In the genomic region with DNA sequence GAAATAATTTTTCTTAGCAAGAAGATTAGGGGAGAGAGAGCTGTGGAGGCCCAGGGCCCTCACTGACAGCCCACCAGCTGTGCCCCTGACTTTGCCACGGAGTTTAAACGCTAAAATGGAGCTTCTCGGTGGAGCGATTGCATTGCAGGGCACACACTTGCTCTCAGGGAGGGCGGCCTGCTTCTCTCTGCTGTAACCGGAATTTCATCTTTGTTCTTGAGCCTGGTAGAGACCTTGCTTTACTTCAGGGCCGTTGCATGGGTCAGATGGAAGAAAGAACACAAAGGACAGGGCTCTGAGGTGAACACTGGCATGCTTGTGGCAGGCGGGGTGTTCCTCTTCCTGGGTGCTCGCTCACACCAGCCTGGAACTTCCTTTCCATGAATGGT, we compare ENCODE assay signal across 10 mouse cellular contexts.
A peak's percentile ranks its signal among the peaks of the same experiment; 100 is the strongest.
DNase-seq lines count a peak whose midpoint lies in the region; ATAC-seq and TF ChIP-seq lines count a peak whose summit lies in the region.
"Had no signal": no experiment of that assay in that cellular context is flagged by ENCODE, and none has a peak within 500 bp of the region (broad histone marks: within the 10 kb centered on the region; RNA-seq: fewer than 3 reads in every experiment).

No protein-coding gene starts in this region.

- TF ChIP-seq POLR2A in kidney, adult 2 months (IDR thresholded peaks at IDR 0.05; ENCODE audit: low read depth, low read length), result no peak
- no peak for TF ChIP-seq POLR2A in cerebellum, adult 2 months (IDR thresholded peaks at IDR 0.05; ENCODE audit: borderline replicate concordance, insufficient read depth, low read length)

- peaks cover 33% of the 10 kb centered on the region for H3K4me1 ChIP-seq in kidney, adult 2 months (ENCODE audit: control insufficient read depth, insufficient read depth, low read length)
- peaks cover 55% of the 10 kb centered on the region for H3K4me1 ChIP-seq in embryonic facial prominence, embryonic 14.5 days (ENCODE audit: control insufficient read depth, insufficient read depth, low read length)
- H3K4me1 ChIP-seq in hindbrain, postnatal 0 days (ENCODE audit: insufficient read depth, low read length), result peaks cover 4% of the 10 kb centered on the region; the same call in 1 of the 2 replicates
- H3K4me1 ChIP-seq in cerebellum, adult 2 months (ENCODE audit: control insufficient read depth, insufficient read depth, low read length), result peaks cover 7% of the 10 kb centered on the region

- ATAC-seq in embryonic facial prominence, embryonic 14.5 days (ENCODE audit: low read depth), result peak; percentile 16; the same call in 1 of the 2 replicates
- no peak for ATAC-seq in hindbrain, postnatal 0 days

- H3K36me3 ChIP-seq in kidney, adult 2 months (ENCODE audit: control insufficient read depth, insufficient read depth, low read length), result no peaks in the 10 kb centered on the region
- H3K36me3 ChIP-seq in embryonic facial prominence, embryonic 14.5 days (ENCODE audit: control insufficient read depth, insufficient read depth, low read length), result 0 out of 2 replicates have a peak, but pooled peaks cover 4% of the 10 kb centered on the region
- no peaks in the 10 kb centered on the region for H3K36me3 ChIP-seq in hindbrain, postnatal 0 days (ENCODE audit: insufficient read depth, low read length)

- H3K27ac ChIP-seq in kidney, adult 2 months (ENCODE audit: insufficient read depth, low read depth, low read length), result peak overlapping the region; percentile 91
- peak overlapping the region; percentile 89 for H3K27ac ChIP-seq in embryonic facial prominence, embryonic 14.5 days (replicated peaks; ENCODE audit: low read depth, low read length)
- peak overlapping the region; percentile 70 for H3K27ac ChIP-seq in hindbrain, postnatal 0 days
- no peak overlapping the region for H3K27ac ChIP-seq in cerebellum, adult 2 months (ENCODE audit: insufficient read depth, low read length)
- H3K27ac ChIP-seq: liver, embryonic 14.5 days had no signal

- peak overlapping the region; percentile 48; the same call in 1 of the 2 replicates for H3K9ac ChIP-seq in embryonic facial prominence, embryonic 14.5 days (ENCODE audit: low read depth, low read length)
- no peak overlapping the region for H3K9ac ChIP-seq in hindbrain, postnatal 0 days (replicated peaks; ENCODE audit: low read length)
- H3K9ac ChIP-seq: liver, embryonic 14.5 days had no signal

- WGBS in kidney, adult 2 months, result 22% methylated on average over 9 of the region's 9 CpGs
- 18% methylated on average over 9 of the region's 9 CpGs for WGBS in embryonic facial prominence, embryonic 14.5 days
- 23% methylated on average over 9 of the region's 9 CpGs for WGBS in hindbrain, postnatal 0 days
- WGBS in cerebellum, adult 2 months, result 79% methylated on average over 9 of the region's 9 CpGs

- peak; percentile 42 for DNase-seq in kidney, adult 2 months
- no peak for DNase-seq in kidney, postnatal 14 days
- peak; percentile 57 for DNase-seq in embryonic facial prominence, embryonic 14.5 days (ENCODE audit: low spot score)
- DNase-seq in hindbrain, postnatal 0 days (ENCODE audit: low spot score), result no peak
- DNase-seq in neural tube, embryonic 10.5 days (ENCODE audit: extremely low spot score, low spot score), result peak; percentile 54
- DNase-seq in cerebellum, adult 2 months, result no peak
- DNase-seq in c-Kit-positive CD71-positive TER-119-positive erythroid progenitor cells, embryonic 14.5 days (ENCODE audit: low spot score), result no peak
- DNase-seq in cerebellum, adult 11 months, result no peak
- DNase-seq: right cerebral cortex, postnatal 25 days had no signal

- H3K27me3 ChIP-seq in kidney, adult 2 months (replicated peaks; ENCODE audit: control insufficient read depth, insufficient read depth, low read length), result no peaks in the 10 kb centered on the region
- no peaks in the 10 kb centered on the region for H3K27me3 ChIP-seq in embryonic facial prominence, embryonic 14.5 days (replicated peaks; ENCODE audit: control insufficient read depth, insufficient read depth, low read length)
- no peaks in the 10 kb centered on the region for H3K27me3 ChIP-seq in hindbrain, postnatal 0 days (ENCODE audit: insufficient read depth, low read length)
- no peaks in the 10 kb centered on the region for H3K27me3 ChIP-seq in cerebellum, adult 2 months (ENCODE audit: control insufficient read depth, insufficient read depth, low read length)

- peak overlapping the region; percentile 28; the same call in 1 of the 2 replicates for H3K4me2 ChIP-seq in embryonic facial prominence, embryonic 14.5 days (ENCODE audit: low read depth, low read length)
- no peak overlapping the region for H3K4me2 ChIP-seq in hindbrain, postnatal 0 days (ENCODE audit: low read depth, low read length)

- no peaks in the 10 kb centered on the region for H3K9me3 ChIP-seq in embryonic facial prominence, embryonic 14.5 days (ENCODE audit: control insufficient read depth, low read length)
- H3K9me3 ChIP-seq in hindbrain, postnatal 0 days (ENCODE audit: low read length), result no peaks in the 10 kb centered on the region

- TF ChIP-seq CTCF in kidney, adult 2 months (conservative IDR thresholded peaks at IDR 0.05; ENCODE audit: insufficient read depth, insufficient read length, low read depth, low read length), result no peak
- no peak for TF ChIP-seq CTCF in hindbrain, postnatal 0 days (IDR thresholded peaks at IDR 0.05; ENCODE audit: low read depth)
- TF ChIP-seq CTCF in cerebellum, adult 2 months (IDR thresholded peaks at IDR 0.05; ENCODE audit: borderline replicate concordance, insufficient read depth, low read depth, low read length), result no peak

- H3K4me3 ChIP-seq in kidney, adult 2 months (ENCODE audit: insufficient read depth, low read depth, low read length), result no peak overlapping the region
- H3K4me3 ChIP-seq in embryonic facial prominence, embryonic 14.5 days (ENCODE audit: low read depth, low read length), result no peak overlapping the region
- no peak overlapping the region for H3K4me3 ChIP-seq in hindbrain, postnatal 0 days (ENCODE audit: low read length)
- H3K4me3 ChIP-seq in cerebellum, adult 2 months (replicated peaks; ENCODE audit: insufficient read depth, low read depth, low read length), result no peak overlapping the region

Comparison
In these comparisons a context has a peak if more than half of its experiments do, and no peak if none do; other contexts are left out.
1. DNase-seq: peak in kidney, adult 2 months (single experiment), embryonic facial prominence, embryonic 14.5 days (single experiment) and neural tube, embryonic 10.5 days (single experiment); none in kidney, postnatal 14 days (single experiment), hindbrain, postnatal 0 days (single experiment), cerebellum, adult 2 months (0 of 2), c-Kit-positive CD71-positive TER-119-positive erythroid progenitor cells, embryonic 14.5 days (single experiment) and cerebellum, adult 11 months (single experiment).